Mouse (Mus musculus) liver, embryonic 16.5 days (tissue): ENCODE measurements around the gene Slc12a5. TPM values are rescaled to one million over a fixed set of nuclear protein-coding genes. Genes with fewer than 3 reads are reported as not detected.

ENCODE experiments used
- ATAC-seq: fragments of 200-750 bp; cut with Nextera tagmentation; 2 replicates; pipeline ENCODE4 v1.8.0; 2017; ENCODE audit warnings: low read depth, mild to moderate bottlenecking, moderate number of reproducible peaks, moderate library complexity
- H3K27ac ChIP-seq: fragments of 300-500 bp; sonication (generic); 2 replicates; pipeline ENCODE4 v1.5.1; 2014; ENCODE audit warnings: mild to moderate bottlenecking, low read length
- H3K27me3 ChIP-seq: fragments of 300-500 bp; sonication (generic); 2 replicates; pipeline ENCODE4 v1.6.1; 2014; ENCODE audit warnings: low read depth, low read length, mixed read lengths; ENCODE audit not compliant: control insufficient read depth, insufficient read depth
- H3K36me3 ChIP-seq: fragments of 300-500 bp; sonication (generic); 2 replicates; pipeline ENCODE4 v1.6.1; 2014; ENCODE audit warnings: mild to moderate bottlenecking; ENCODE audit not compliant: control insufficient read depth, insufficient read depth
- H3K4me1 ChIP-seq: fragments of 300-500 bp; sonication (generic); 2 replicates; pipeline ENCODE4 v1.6.1; 2014; ENCODE audit warnings: low read depth, low read length, mixed read lengths; ENCODE audit not compliant: control insufficient read depth
- H3K4me2 ChIP-seq: fragments of 300-500 bp; sonication (generic); 2 replicates; pipeline ENCODE4 v1.6.1; 2014; ENCODE audit warnings: low read depth, low read length, mixed read lengths
- H3K4me3 ChIP-seq: fragments of 300-500 bp; sonication (generic); 2 replicates; pipeline ENCODE4 v1.5.1; 2014; ENCODE audit warnings: low read depth, mild to moderate bottlenecking, low read length
- H3K9ac ChIP-seq: fragments of 300-500 bp; sonication (generic); 2 replicates; pipeline ENCODE4 v1.6.1; 2014; ENCODE audit warnings: low read depth, low read length
- H3K9me3 ChIP-seq: fragments of 300-500 bp; sonication (generic); replicated peaks from 2 replicates; pipeline ENCODE4 v1.6.1; 2016; ENCODE audit warnings: low read length; ENCODE audit not compliant: control insufficient read depth
- WGBS: fragments of 180-500 bp; shearing (Covaris S2); extraction: QIAGEN DNeasy Blood & Tissue Kit; methylation state at CpG from one replicate; pipeline ENCODE4 v1.1.7; 2014; ENCODE audit not compliant: insufficient replicate concordance; 5-methylcytosine and 5-hydroxymethylcytosine counted together
- polyA plus RNA-seq: library from polyadenylated mRNA; unstranded; fragments of >200 nt; fragmentation: Nextera tagmentation; extraction: Ambion mirVana; gene quantifications from 2 replicates; pipeline ENCODE4 v1.2.1, GENCODE M21; 2015

Gene Slc12a5
- polyA plus RNA-seq, 1 experiment from 2014 or later: 0.13 TPM

GRCm38 (mm10) chr2:164940140-164940830, 20.3 kb upstream of the Slc12a5 start, which contains the start of gene Mmp9:
Gene Mmp9, plus strand, starts transcription at chr2:164940780.
- no peak for ATAC-seq
- H3K27ac ChIP-seq: no peak within 1 kb of the TSS
- no peak within 1 kb of the TSS for H3K4me3 ChIP-seq
- H3K4me1 ChIP-seq: no peaks in the 10 kb centered on the region; the same call in 1 of the 2 replicates
- WGBS: 19% methylated on average over 10 of the region's 10 CpGs
- no peaks in the 10 kb centered on the region for H3K9me3 ChIP-seq
- H3K27me3 ChIP-seq: peaks cover 50% of the 10 kb centered on the region
- no peaks in the 10 kb centered on the region for H3K36me3 ChIP-seq
- no peak within 1 kb of the TSS for H3K4me2 ChIP-seq
- H3K9ac ChIP-seq: no peak within 1 kb of the TSS

- peak; percentile 57 for ATAC-seq
- Histone ChIP-seq H3K9me3 (no peaks in the 10 kb centered on the region), H3K4me3 (no peak overlapping the region), H3K27ac (no peak overlapping the region), H3K4me2 (no peak overlapping the region), H3K36me3 (no peaks in the 10 kb centered on the region), H3K4me1 (no peaks in the 10 kb centered on the region; the same call in 1 of the 2 replicates), H3K27me3 (peaks cover 44% of the 10 kb centered on the region), H3K9ac (no peak overlapping the region)
- 3% methylated on average over 5 of the region's 5 CpGs for WGBS
These were observed 17.8 kb upstream of the Slc12a5 start for GRCm38 (mm10) chr2:164942692-164943290.

DNA sequence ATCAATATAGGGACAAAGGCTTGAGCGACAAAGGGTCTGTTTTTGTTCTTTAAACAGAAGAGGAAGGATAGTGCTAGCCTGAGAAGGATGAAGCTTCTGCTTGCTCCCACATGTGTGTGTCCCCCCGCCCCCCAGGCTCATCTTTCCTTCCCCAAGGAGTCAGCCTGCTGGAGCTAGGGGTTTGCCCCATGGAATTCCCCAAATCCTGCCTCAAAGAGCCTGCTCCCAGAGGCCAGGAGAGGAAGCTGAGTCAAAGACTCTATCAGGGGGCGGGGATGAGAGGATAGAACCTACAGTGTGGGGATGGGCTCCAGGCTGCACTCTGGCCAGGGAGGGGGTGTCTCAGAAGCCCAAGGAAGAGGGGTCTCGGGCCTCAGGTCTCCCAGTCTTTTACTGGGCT, 13.1 kb upstream of the Slc12a5 start:
- Histone ChIP-seq H3K36me3 (no peaks in the 10 kb centered on the region), H3K9ac (no peak overlapping the region), H3K27ac (no peak overlapping the region), H3K4me3 (no peak overlapping the region), H3K27me3 (peaks cover 51% of the 10 kb centered on the region), H3K4me2 (no peak overlapping the region), H3K4me1 (no peaks in the 10 kb centered on the region; the same call in 1 of the 2 replicates), H3K9me3 (no peaks in the 10 kb centered on the region)
- WGBS: 11% methylated on average over 4 of the region's 4 CpGs
- ATAC-seq: no peak

DNA sequence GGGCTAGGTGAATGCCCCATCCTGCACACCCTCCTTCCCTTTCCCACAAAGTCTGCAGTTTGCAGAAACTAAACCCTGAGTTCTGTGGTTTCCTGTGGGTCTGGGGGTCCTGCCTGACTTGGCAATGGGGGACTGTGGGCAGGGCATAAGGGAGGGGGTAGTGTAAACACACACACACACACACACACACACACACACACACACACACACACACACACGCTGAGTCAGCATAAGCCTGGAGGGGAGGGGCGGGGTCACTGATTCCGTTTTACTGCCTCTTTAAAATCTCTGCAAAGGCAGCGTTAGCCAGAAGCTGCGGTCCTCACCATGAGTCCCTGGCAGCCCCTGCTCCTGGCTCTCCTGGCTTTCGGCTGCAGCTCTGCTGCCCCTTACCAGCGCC, 12.7 kb upstream of the Slc12a5 start:
- Histone ChIP-seq H3K36me3 (no peaks in the 10 kb centered on the region), H3K4me1 (no peaks in the 10 kb centered on the region; the same call in 1 of the 2 replicates), H3K9me3 (no peaks in the 10 kb centered on the region), H3K4me2 (no peak overlapping the region), H3K27ac (no peak overlapping the region), H3K4me3 (0 out of 2 replicates have a peak overlapping the region, but pooled peaks have one; percentile 6), H3K9ac (no peak overlapping the region), H3K27me3 (peaks cover 51% of the 10 kb centered on the region)
- 3% methylated on average over 7 of the region's 7 CpGs for WGBS
- ATAC-seq: no peak

- ATAC-seq: no peak
- Histone ChIP-seq H3K9ac (no peak overlapping the region), H3K4me1 (no peaks in the 10 kb centered on the region; the same call in 1 of the 2 replicates), H3K36me3 (no peaks in the 10 kb centered on the region), H3K27ac (no peak overlapping the region), H3K9me3 (no peaks in the 10 kb centered on the region), H3K27me3 (peaks cover 51% of the 10 kb centered on the region), H3K4me3 (0 out of 2 replicates have a peak overlapping the region, but pooled peaks have one; percentile 21), H3K4me2 (no peak overlapping the region)
- WGBS: 8% methylated on average over 25 of the region's 25 CpGs
These were observed 11.6 kb upstream of the Slc12a5 start for GRCm38 (mm10) chr2:164948962-164949361.

GRCm38 (mm10) chr2:164950501-164950900, 10.1 kb upstream of the Slc12a5 start:
- no peak for ATAC-seq
- peaks cover 49% of the 10 kb centered on the region for H3K27me3 ChIP-seq
- no peaks in the 10 kb centered on the region; the same call in 1 of the 2 replicates for H3K4me1 ChIP-seq
- H3K9ac ChIP-seq: no peak overlapping the region
- WGBS: 22% methylated on average over 13 of the region's 13 CpGs
- H3K36me3 ChIP-seq: no peaks in the 10 kb centered on the region
- no peak overlapping the region for H3K27ac ChIP-seq
- H3K4me3 ChIP-seq: peak overlapping the region; percentile 1; the same call in 1 of the 2 replicates
- no peaks in the 10 kb centered on the region for H3K9me3 ChIP-seq
- no peak overlapping the region for H3K4me2 ChIP-seq

DNA sequence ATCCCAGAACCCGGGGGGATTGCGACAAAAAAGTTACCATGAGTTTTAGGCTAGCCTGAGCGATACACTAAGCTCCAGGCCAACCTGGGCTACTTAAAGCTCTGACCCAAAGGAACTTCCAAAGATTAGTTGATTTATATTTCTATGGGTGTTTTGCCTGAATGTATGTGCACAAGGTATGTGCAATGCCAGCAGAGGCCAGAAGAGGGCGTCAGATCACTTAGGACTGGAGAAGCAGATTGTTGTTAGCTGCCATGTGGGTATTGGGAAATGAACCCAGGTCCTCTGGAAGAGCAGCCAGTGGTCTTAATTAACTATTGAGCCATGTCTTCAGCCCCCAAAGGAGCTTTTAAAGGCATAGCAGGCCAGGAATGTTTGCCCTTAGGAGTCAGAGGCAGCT, 8.9 kb upstream of the Slc12a5 start:
- Histone ChIP-seq H3K36me3 (no peaks in the 10 kb centered on the region), H3K4me3 (no peak overlapping the region), H3K4me2 (no peak overlapping the region), H3K27ac (no peak overlapping the region), H3K27me3 (peaks cover 49% of the 10 kb centered on the region), H3K9me3 (no peaks in the 10 kb centered on the region), H3K9ac (no peak overlapping the region), H3K4me1 (no peaks in the 10 kb centered on the region; the same call in 1 of the 2 replicates)
- 70% methylated on average over 4 of the region's 4 CpGs for WGBS
- no peak for ATAC-seq

DNA sequence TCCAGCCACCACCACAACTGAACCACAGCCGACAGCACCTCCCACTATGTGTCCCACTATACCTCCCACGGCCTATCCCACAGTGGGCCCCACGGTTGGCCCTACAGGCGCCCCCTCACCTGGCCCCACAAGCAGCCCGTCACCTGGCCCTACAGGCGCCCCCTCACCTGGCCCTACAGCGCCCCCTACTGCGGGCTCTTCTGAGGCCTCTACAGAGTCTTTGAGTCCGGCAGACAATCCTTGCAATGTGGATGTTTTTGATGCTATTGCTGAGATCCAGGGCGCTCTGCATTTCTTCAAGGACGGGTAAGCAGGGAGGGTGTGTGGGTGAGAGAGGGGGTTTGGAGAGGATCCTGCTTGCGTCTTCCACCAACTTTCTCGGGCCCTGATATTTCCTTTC, 8.2 kb upstream of the Slc12a5 start:
- no peak overlapping the region for H3K4me3 ChIP-seq
- H3K27me3 ChIP-seq: peaks cover 44% of the 10 kb centered on the region
- no peaks in the 10 kb centered on the region for H3K9me3 ChIP-seq
- no peak overlapping the region for H3K27ac ChIP-seq
- no peak for ATAC-seq
- H3K36me3 ChIP-seq: no peaks in the 10 kb centered on the region
- H3K9ac ChIP-seq: no peak overlapping the region
- WGBS: 20% methylated on average over 13 of the region's 13 CpGs
- no peaks in the 10 kb centered on the region; the same call in 1 of the 2 replicates for H3K4me1 ChIP-seq
- H3K4me2 ChIP-seq: no peak overlapping the region

DNA sequence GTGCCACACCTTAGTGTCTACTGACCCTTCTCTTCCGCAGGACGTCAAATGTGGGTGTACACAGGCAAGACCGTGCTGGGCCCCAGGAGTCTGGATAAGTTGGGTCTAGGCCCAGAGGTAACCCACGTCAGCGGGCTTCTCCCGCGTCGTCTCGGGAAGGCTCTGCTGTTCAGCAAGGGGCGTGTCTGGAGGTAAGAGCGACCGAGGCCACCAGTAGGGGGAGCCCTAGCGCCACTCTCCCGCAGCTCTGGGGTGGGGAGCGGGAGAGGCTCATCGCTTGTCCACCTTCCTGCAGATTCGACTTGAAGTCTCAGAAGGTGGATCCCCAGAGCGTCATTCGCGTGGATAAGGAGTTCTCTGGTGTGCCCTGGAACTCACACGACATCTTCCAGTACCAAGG, 7.4 kb upstream of the Slc12a5 start:
- Histone ChIP-seq H3K9ac (no peak overlapping the region), H3K36me3 (no peaks in the 10 kb centered on the region), H3K4me3 (no peak overlapping the region), H3K27me3 (peaks cover 36% of the 10 kb centered on the region), H3K9me3 (no peaks in the 10 kb centered on the region), H3K4me1 (no peaks in the 10 kb centered on the region; the same call in 1 of the 2 replicates), H3K27ac (no peak overlapping the region), H3K4me2 (peak overlapping the region; percentile 11; the same call in 1 of the 2 replicates)
- 1% methylated on average over 21 of the region's 21 CpGs for WGBS
- peak; percentile 53 for ATAC-seq
